Mouse (Mus musculus) heart, embryonic 10.5 days (tissue): Measurements from ENCODE around the gene Tmub1. TPM values are rescaled to one million over a fixed set of nuclear protein-coding genes. Genes with fewer than 3 reads are reported as not detected.
A peak's percentile ranks its signal among the peaks of the same experiment; 100 is the strongest.

Experiments used
- DNase-seq: peaks from one replicate; pipeline ENCODE4 v3.0.0-alpha.2; 2017; ENCODE audit warnings: low spot score
- H3K27ac ChIP-seq: fragments of 300-500 bp; sonication (generic); 2 replicates; pipeline ENCODE4 v1.5.1; 2016; ENCODE audit warnings: mild to moderate bottlenecking
- H3K27me3 ChIP-seq: fragments of 300-500 bp; sonication (generic); 2 replicates; pipeline ENCODE4 v1.6.1; 2016; ENCODE audit warnings: mild to moderate bottlenecking; ENCODE audit not compliant: poor library complexity, insufficient read depth, severe bottlenecking
- H3K36me3 ChIP-seq: fragments of 300-500 bp; sonication (generic); 2 replicates; pipeline ENCODE4 v1.6.1; 2016; ENCODE audit warnings: mild to moderate bottlenecking, moderate library complexity
- H3K4me1 ChIP-seq: fragments of 300-500 bp; sonication (generic); 2 replicates; pipeline ENCODE4 v1.6.1; 2016; ENCODE audit warnings: mild to moderate bottlenecking
- H3K4me3 ChIP-seq: fragments of 300-500 bp; sonication (generic); 2 replicates; pipeline ENCODE4 v1.5.1; 2016; ENCODE audit warnings: mild to moderate bottlenecking, moderate library complexity
- H3K9me3 ChIP-seq: fragments of 300-500 bp; sonication (generic); 2 replicates; pipeline ENCODE4 v1.6.1; 2016; ENCODE audit warnings: mild to moderate bottlenecking, moderate library complexity
- WGBS: fragments of 180-500 bp; shearing (Covaris S2); methylation state at CpG from one replicate; pipeline ENCODE4 v1.1.7; 2016; 5-methylcytosine and 5-hydroxymethylcytosine counted together
- polyA plus RNA-seq: library from polyadenylated mRNA; unstranded; fragments of >200 nt; fragmentation: Nextera tagmentation; extraction: Ambion mirVana; gene quantifications from 2 replicates; pipeline ENCODE4 v1.2.1, GENCODE M21; 2016

Gene Tmub1
- polyA plus RNA-seq, 1 experiment from 2014 or later = 22.3 TPM

- DNase-seq = no peak
- Histone ChIP-seq H3K36me3 (peaks cover 34% of the 10 kb centered on the region), H3K4me1 (peaks cover 55% of the 10 kb centered on the region), H3K9me3 (no peaks in the 10 kb centered on the region), H3K27ac (peak overlapping the region; percentile 8; the same call in 1 of the 2 replicates), H3K4me3 (peak overlapping the region; percentile 78), H3K27me3 (no peaks in the 10 kb centered on the region)
- 16% methylated on average over 12 of the region's 12 CpGs for WGBS
These were observed 20.4 kb downstream of the Tmub1 start for GRCm38 (mm10) chr5:24427285-24427633.

- no peak for DNase-seq
- no peaks in the 10 kb centered on the region for H3K27me3 ChIP-seq
- H3K9me3 ChIP-seq = no peaks in the 10 kb centered on the region
- H3K27ac ChIP-seq = 0 out of 2 replicates have a peak overlapping the region, but pooled peaks have one; percentile 94
- peaks cover 30% of the 10 kb centered on the region for H3K36me3 ChIP-seq
- 14% methylated on average over 9 of the region's 9 CpGs for WGBS
- H3K4me3 ChIP-seq = peak overlapping the region; percentile 78
- H3K4me1 ChIP-seq = peaks cover 55% of the 10 kb centered on the region
These were observed 20.9 kb downstream of the Tmub1 start for GRCm38 (mm10) chr5:24426556-24427284.

DNA sequence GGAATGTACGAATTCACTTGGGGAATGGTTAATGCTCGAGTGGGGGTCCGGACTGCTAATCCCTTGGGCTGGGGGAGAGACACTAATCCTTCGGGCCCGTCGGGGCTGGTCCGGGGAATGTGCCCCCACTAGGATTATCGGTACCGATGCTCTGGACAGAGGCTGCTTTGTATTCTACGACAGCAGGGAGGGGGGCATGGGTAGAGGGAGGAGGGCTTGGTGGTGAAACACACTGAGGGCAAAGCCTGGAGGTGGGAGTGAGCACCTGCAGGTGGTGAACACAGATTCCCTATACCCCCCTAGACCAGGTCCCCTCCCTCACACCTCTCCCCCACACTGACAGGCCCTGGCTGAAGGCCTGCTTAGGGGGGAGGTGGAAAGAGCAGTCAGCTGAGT is 21.6 kb downstream of the Tmub1 start:
- H3K36me3 ChIP-seq = peaks cover 27% of the 10 kb centered on the region
- no peaks in the 10 kb centered on the region for H3K9me3 ChIP-seq

GRCm38 (mm10) chr5:24425421-24426036 is 22.1 kb downstream of the Tmub1 start:
- Histone ChIP-seq H3K9me3 (no peaks in the 10 kb centered on the region), H3K27ac (peak overlapping the region; percentile 94), H3K4me3 (peak overlapping the region; percentile 78), H3K27me3 (no peaks in the 10 kb centered on the region), H3K36me3 (peaks cover 27% of the 10 kb centered on the region), H3K4me1 (peaks cover 55% of the 10 kb centered on the region)
- WGBS = under 1% methylated on average over 28 of the region's 30 CpGs
- DNase-seq = peak; percentile 84

More for the DNA sequence above, 21.6 kb downstream of the Tmub1 start:
- under 1% methylated on average over 10 of the region's 10 CpGs for WGBS
- Histone ChIP-seq H3K4me1 (peaks cover 55% of the 10 kb centered on the region), H3K27ac (peak overlapping the region; percentile 94), H3K4me3 (peak overlapping the region; percentile 78), H3K27me3 (no peaks in the 10 kb centered on the region)
- DNase-seq = no peak

GRCm38 (mm10) chr5:24424861-24425411 is 22.7 kb downstream of the Tmub1 start:
- Histone ChIP-seq H3K27me3 (no peaks in the 10 kb centered on the region), H3K4me1 (peaks cover 55% of the 10 kb centered on the region), H3K27ac (peak overlapping the region; percentile 94), H3K9me3 (no peaks in the 10 kb centered on the region), H3K4me3 (peak overlapping the region; percentile 78), H3K36me3 (peaks cover 27% of the 10 kb centered on the region)
- 1% methylated on average over 60 of the region's 60 CpGs for WGBS
- DNase-seq = peak; percentile 87

DNA sequence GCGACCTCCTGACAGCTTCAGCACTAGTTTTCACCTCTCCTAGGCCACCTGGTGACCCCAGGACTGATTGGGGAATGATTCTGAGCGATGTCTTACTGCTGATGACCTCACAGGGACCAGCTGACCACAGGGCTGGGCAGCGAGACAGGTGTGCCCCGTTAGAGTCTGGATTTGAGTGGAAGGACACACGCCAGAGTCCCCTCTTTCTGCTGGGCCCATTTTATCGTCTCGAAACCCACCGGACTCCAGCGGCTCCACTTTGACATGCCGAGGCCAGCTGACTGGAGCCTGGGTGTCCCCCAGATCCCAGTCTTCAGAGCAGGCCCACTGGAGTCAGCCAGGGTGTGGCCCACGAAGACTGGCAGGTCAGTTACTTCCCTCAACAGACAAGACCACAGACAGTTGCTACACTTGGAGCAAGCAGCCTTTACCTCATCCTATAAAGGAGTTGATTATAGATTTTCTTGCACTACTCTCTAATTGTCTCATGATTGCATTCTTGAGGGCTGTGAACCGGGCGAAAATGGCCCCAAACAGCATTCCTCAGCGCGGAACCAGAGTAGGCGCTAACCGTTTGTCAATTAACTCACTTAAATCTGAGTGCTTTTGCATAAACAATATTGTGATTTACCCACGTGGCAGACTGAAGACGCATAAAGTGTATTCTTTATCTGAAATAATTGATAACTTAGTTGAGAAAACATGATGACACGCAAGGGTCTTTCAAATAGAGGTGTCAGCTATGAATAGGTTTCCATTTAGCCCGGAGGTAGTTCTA is 23.5 kb downstream of the Tmub1 start:
- no peaks in the 10 kb centered on the region for H3K27me3 ChIP-seq
- DNase-seq = no peak
- WGBS = 13% methylated on average over 21 of the region's 21 CpGs

DNA sequence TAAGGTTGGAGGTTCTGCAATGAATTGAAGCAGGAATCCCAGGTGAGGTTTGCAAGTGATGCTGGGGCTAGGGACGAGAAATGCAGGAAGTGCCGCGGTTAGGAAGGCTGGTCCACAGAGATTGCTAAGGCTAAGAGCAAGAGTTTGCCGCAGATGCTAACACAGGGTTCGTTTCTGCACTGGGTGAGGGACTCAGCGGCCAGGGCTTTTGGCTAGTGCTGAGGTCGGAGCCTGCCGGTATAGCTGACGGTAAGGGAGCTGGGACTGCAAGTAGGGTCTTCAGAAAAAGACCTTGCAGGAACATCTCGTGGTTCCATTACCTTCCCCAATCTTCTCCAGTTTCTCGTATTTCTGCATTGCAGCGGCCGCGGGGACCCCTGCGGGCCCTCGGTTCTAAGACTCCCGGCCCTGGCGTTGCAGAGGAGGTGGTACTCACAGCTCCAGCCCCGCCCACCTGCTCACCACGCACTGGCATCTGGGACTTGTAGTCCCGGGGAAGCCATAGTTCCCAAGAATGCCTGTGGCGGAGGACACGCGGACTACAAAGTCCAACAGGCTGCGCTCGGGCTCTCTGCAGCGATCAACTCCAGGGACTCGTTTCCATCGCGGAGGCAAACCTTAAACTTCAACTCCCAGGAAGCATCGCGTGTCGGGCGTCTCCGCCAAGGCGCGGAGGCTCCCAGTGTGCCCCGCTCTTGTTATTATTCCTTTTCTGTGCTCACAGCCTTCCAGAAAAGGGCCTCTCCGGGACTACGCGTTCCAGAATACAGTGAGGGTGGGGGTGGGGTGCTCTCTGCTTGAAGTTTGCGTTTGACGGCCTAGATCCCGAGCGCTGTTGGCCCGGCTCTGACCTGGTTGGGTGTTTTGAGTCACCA is 24.3 kb downstream of the Tmub1 start, which contains the start of the genes Cdk5 and Slc4a2:
Gene Cdk5 (minus strand): TSS at position 402 of the 875 bp plus-strand sequence.
Gene Slc4a2 (plus strand): TSS at position 709 of the 875 bp plus-strand sequence.
- no peaks in the 10 kb centered on the region for H3K27me3 ChIP-seq

More for the DNA sequence above, 23.5 kb downstream of the Tmub1 start:
- H3K4me3 ChIP-seq = peak overlapping the region; percentile 78
- peak overlapping the region; percentile 94 for H3K27ac ChIP-seq
- H3K36me3 ChIP-seq = peaks cover 27% of the 10 kb centered on the region
- peaks cover 55% of the 10 kb centered on the region for H3K4me1 ChIP-seq
- no peaks in the 10 kb centered on the region for H3K9me3 ChIP-seq

GRCm38 (mm10) chr5:24420381-24420780 is 27.3 kb downstream of the Tmub1 start:
- Histone ChIP-seq H3K36me3 (peaks cover 32% of the 10 kb centered on the region), H3K27ac (no peak overlapping the region), H3K27me3 (peaks cover 14% of the 10 kb centered on the region; the same call in 1 of the 2 replicates), H3K9me3 (no peaks in the 10 kb centered on the region), H3K4me3 (no peak overlapping the region), H3K4me1 (peaks cover 34% of the 10 kb centered on the region)
- 85% methylated on average over 9 of the region's 9 CpGs for WGBS
- DNase-seq = no peak

More for the DNA sequence above, 24.3 kb downstream of the Tmub1 start, which contains the start of the genes Cdk5 and Slc4a2:
- H3K4me1 ChIP-seq = peaks cover 50% of the 10 kb centered on the region
- peak; percentile 100 for DNase-seq
- under 1% methylated on average over 46 of the region's 46 CpGs for whole genome bisulfite sequencing
- H3K9me3 ChIP-seq = no peaks in the 10 kb centered on the region
- peak within 1 kb of the TSS; percentile 94 for H3K27ac ChIP-seq
- H3K4me3 ChIP-seq = peak within 1 kb of the TSS; percentile 78
- peaks cover 34% of the 10 kb centered on the region for H3K36me3 ChIP-seq

- H3K27me3 ChIP-seq = peaks cover 34% of the 10 kb centered on the region
- no peaks in the 10 kb centered on the region for H3K9me3 ChIP-seq
- no peak overlapping the region for H3K4me3 ChIP-seq
- H3K4me1 ChIP-seq = peaks cover 25% of the 10 kb centered on the region
- peaks cover 32% of the 10 kb centered on the region for H3K36me3 ChIP-seq
- no peak overlapping the region for H3K27ac ChIP-seq
- 84% methylated on average over 10 of the region's 10 CpGs for WGBS
- DNase-seq = no peak
These were observed 30.1 kb downstream of the Tmub1 start for GRCm38 (mm10) chr5:24417587-24417986.

DNA sequence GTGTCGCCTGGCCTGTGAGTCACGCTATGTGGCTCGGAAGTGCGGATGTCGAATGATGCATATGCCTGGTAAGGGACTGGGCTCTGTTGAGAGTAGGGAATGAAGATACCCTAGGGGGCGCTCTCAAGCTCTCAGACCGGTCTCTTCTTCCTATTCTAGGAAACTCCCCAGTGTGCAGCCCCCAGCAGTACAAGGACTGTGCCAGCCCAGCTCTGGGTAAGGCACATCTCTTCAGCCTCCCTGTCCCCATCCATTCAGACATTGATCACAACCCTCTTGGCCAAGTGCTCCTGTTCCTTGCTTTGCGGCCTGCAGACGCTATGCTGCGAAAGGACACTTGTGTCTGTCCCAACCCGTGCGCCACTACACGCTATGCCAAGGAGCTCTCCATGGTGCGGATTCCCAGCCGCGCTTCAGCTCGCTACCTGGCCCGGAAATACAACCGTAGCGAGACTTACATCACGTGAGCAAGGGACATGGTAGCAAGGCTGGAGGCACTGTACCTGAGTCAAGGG is 31.4 kb downstream of the Tmub1 start:
- Histone ChIP-seq H3K4me3 (peak overlapping the region; percentile 34; the same call in 1 of the 2 replicates), H3K27ac (no peak overlapping the region), H3K4me1 (peaks cover 23% of the 10 kb centered on the region), H3K27me3 (peaks cover 34% of the 10 kb centered on the region), H3K9me3 (no peaks in the 10 kb centered on the region), H3K36me3 (peaks cover 28% of the 10 kb centered on the region)
- 3% methylated on average over 21 of the region's 21 CpGs for WGBS
- peak; percentile 85 for DNase-seq

DNA sequence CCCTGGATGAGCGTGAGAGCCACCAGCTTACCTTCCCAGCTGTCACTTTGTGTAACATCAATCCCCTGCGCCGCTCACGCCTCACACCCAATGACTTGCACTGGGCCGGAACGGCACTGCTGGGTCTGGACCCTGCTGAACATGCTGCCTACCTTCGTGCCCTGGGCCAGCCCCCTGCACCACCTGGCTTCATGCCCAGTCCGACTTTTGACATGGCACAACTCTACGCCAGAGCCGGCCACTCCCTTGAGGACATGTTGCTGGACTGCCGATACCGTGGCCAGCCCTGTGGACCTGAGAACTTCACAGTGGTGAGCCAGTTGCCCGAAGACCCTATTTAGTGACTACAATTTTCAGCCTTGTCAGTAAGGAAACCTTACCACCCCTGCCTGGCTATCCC is 33.7 kb downstream of the Tmub1 start:
- peaks cover 23% of the 10 kb centered on the region for H3K4me1 ChIP-seq
- DNase-seq = no peak
- 81% methylated on average over 13 of the region's 13 CpGs for WGBS
- H3K27me3 ChIP-seq = peaks cover 34% of the 10 kb centered on the region
- H3K36me3 ChIP-seq = peaks cover 12% of the 10 kb centered on the region
- H3K4me3 ChIP-seq = no peak overlapping the region
- H3K27ac ChIP-seq = no peak overlapping the region
- no peaks in the 10 kb centered on the region for H3K9me3 ChIP-seq
